In genomic region chr11:81374841-81375240, GRCm38 (mm10) we compare ENCODE assay signal across 9 mouse cellular contexts.
DNase-seq lines count a peak whose midpoint lies in the region; ATAC-seq lines count a peak whose summit lies in the region.
"Had no signal": no experiment of that assay in that cellular context is flagged by ENCODE, and none has a peak within 500 bp of the region (broad histone marks: within the 10 kb centered on the region; RNA-seq: fewer than 3 reads in every experiment).

No protein-coding gene starts in this region.

- H3K27ac ChIP-seq in hindbrain, embryonic 10.5 days: no peak overlapping the region
- no peak overlapping the region for H3K27ac ChIP-seq in hindbrain, embryonic 16.5 days (ENCODE audit: low read depth, low read length)

- no peaks in the 10 kb centered on the region for H3K36me3 ChIP-seq in hindbrain, embryonic 10.5 days
- H3K36me3 ChIP-seq in hindbrain, embryonic 16.5 days (ENCODE audit: control insufficient read depth, insufficient read depth, low read length): no peaks in the 10 kb centered on the region

- peak; percentile 55 for DNase-seq in hindbrain, embryonic 10.5 days (ENCODE audit: low spot score)
- DNase-seq in ES-CJ7 (ENCODE audit: low read depth, low spot score): peak; percentile 51
- peak; percentile 11 for DNase-seq in c-Kit-positive CD71-positive TER-119-negative erythroid progenitor cells, embryonic 14.5 days (ENCODE audit: low read depth)
- DNase-seq in frontal cortex, postnatal 25 days (ENCODE audit: low spot score in 2 of 2): peak; percentile 37 to 61
- peak; percentile 31 to 58 for DNase-seq in layer of hippocampus, postnatal 36 days
- DNase-seq in naive thymus-derived CD4-positive, alpha-beta T cell, adult 2 months (ENCODE audit: low read depth): peak; percentile 11
- DNase-seq in urinary bladder, postnatal 36 days (ENCODE audit: low spot score in 2 of 2): peak; percentile 6 to 15

- no peak overlapping the region for H3K4me3 ChIP-seq in hindbrain, embryonic 10.5 days
- no peak overlapping the region for H3K4me3 ChIP-seq in hindbrain, embryonic 16.5 days (ENCODE audit: low read length)
- H3K4me3 ChIP-seq: erythroblast, embryonic 14.5 days had no signal

- no peak overlapping the region for H3K9ac ChIP-seq in hindbrain, embryonic 16.5 days (ENCODE audit: low read depth, low read length)

- no peak for ATAC-seq in hindbrain, embryonic 16.5 days

- H3K27me3 ChIP-seq in hindbrain, embryonic 10.5 days (ENCODE audit: insufficient read depth, poor library complexity, severe bottlenecking): peaks cover 3% of the 10 kb centered on the region; the same call in 1 of the 2 replicates
- H3K27me3 ChIP-seq in hindbrain, embryonic 16.5 days (replicated peaks; ENCODE audit: control insufficient read depth, insufficient read depth, low read length): no peaks in the 10 kb centered on the region

- H3K4me1 ChIP-seq in hindbrain, embryonic 10.5 days (replicated peaks): peaks cover 30% of the 10 kb centered on the region
- H3K4me1 ChIP-seq in hindbrain, embryonic 16.5 days (ENCODE audit: control insufficient read depth, insufficient read depth, low read depth, low read length): no peaks in the 10 kb centered on the region; the same call in 1 of the 2 replicates

- H3K4me2 ChIP-seq in hindbrain, embryonic 16.5 days (ENCODE audit: low read length): no peak overlapping the region

- peaks cover 10% of the 10 kb centered on the region; the same call in 1 of the 2 replicates for H3K9me3 ChIP-seq in hindbrain, embryonic 10.5 days
- H3K9me3 ChIP-seq in hindbrain, embryonic 16.5 days (ENCODE audit: control insufficient read depth, low read length): peaks cover 2% of the 10 kb centered on the region; the same call in 1 of the 2 replicates
